Mouse (Mus musculus) heart, embryonic 14.5 days (tissue): ENCODE measurements around the gene Ugt1a9. TPM values are rescaled to one million over a fixed set of nuclear protein-coding genes. Genes with fewer than 3 reads are reported as not detected.
"Not testable (repeated sequence)": the region's sequence is repeated elsewhere in the genome, so short reads cannot be mapped to it uniquely, and the experiment has no call there.

Experiments
- ATAC-seq: fragments of 200-750 bp; cut with Nextera tagmentation; 2 replicates; pipeline ENCODE4 v1.8.0; 2017; ENCODE audit warnings: low read depth, moderate TSS enrichment; ENCODE audit not compliant: insufficient number of reproducible peaks, insufficient read depth, low FRiP score
- H3K27ac ChIP-seq, 2 experiments: fragments of 200-500 bp in 1 of 2; fragments of 300-500 bp in 1 of 2; sonication (generic) in 1 of 2; replicated peaks in 1 of 2; 2 replicates each; pipeline ENCODE4 v1.5.1; 2012 to 2014; ENCODE audit warnings: low read depth in 2 of 2, low read length in 2 of 2, control low read depth in 1 of 2, mild to moderate bottlenecking in 1 of 2, mixed read lengths in 1 of 2; ENCODE audit not compliant: control insufficient read depth in 1 of 2, insufficient read depth in 1 of 2
- H3K27me3 ChIP-seq: fragments of 300-500 bp; sonication (generic); 2 replicates; pipeline ENCODE4 v1.6.1; 2014; ENCODE audit warnings: mild to moderate bottlenecking, low read length, control low read depth; ENCODE audit not compliant: control insufficient read depth, insufficient read depth
- H3K36me3 ChIP-seq: fragments of 300-500 bp; sonication (generic); 2 replicates; pipeline ENCODE4 v1.6.1; 2014; ENCODE audit warnings: mild to moderate bottlenecking, control low read depth, low read length, mixed read lengths; ENCODE audit not compliant: control insufficient read depth, insufficient read depth
- H3K4me1 ChIP-seq, 2 experiments: fragments of 200-500 bp in 1 of 2; fragments of 300-500 bp in 1 of 2; sonication (generic) in 1 of 2; 2 replicates each; pipeline ENCODE4 v1.6.1; 2012 to 2014; ENCODE audit warnings: low read length in 2 of 2, control low read depth in 1 of 2, mixed read lengths in 1 of 2; ENCODE audit not compliant: control insufficient read depth in 2 of 2, insufficient read depth in 2 of 2
- H3K4me2 ChIP-seq: fragments of 300-500 bp; sonication (generic); 2 replicates; pipeline ENCODE4 v1.6.1; 2014; ENCODE audit warnings: mild to moderate bottlenecking, low read length
- H3K4me3 ChIP-seq, 2 experiments: fragments of 200-500 bp in 1 of 2; fragments of 300-500 bp in 1 of 2; sonication (generic) in 1 of 2; 2 replicates each; pipeline ENCODE4 v1.5.1; 2012 to 2014; ENCODE audit warnings: low read length in 2 of 2, mild to moderate bottlenecking in 2 of 2, control low read depth in 1 of 2, low read depth in 1 of 2, moderate library complexity in 1 of 2; ENCODE audit not compliant: control insufficient read depth in 1 of 2, insufficient read depth in 1 of 2
- H3K9ac ChIP-seq: fragments of 300-500 bp; sonication (generic); 2 replicates; pipeline ENCODE4 v1.6.1; 2014; ENCODE audit warnings: mild to moderate bottlenecking, low read length
- H3K9me3 ChIP-seq: fragments of 300-500 bp; sonication (generic); 2 replicates; pipeline ENCODE4 v1.6.1; 2016; ENCODE audit warnings: low read length, control low read depth; ENCODE audit not compliant: control insufficient read depth
- WGBS: fragments of 180-500 bp; shearing (Covaris S2); extraction: QIAGEN DNeasy Blood & Tissue Kit; methylation state at CpG from one replicate; pipeline ENCODE4 v1.1.7; 2014; 5-methylcytosine and 5-hydroxymethylcytosine counted together
- polyA plus RNA-seq: library from polyadenylated mRNA; unstranded; fragments of >200 nt; fragmentation: Nextera tagmentation; extraction: Ambion mirVana; gene quantifications from 2 replicates; pipeline ENCODE4 v1.2.1, GENCODE M21; 2014

The Ugt1a9 gene
- polyA plus RNA-seq, 1 experiment from 2014 or later, result not detected

DNA sequence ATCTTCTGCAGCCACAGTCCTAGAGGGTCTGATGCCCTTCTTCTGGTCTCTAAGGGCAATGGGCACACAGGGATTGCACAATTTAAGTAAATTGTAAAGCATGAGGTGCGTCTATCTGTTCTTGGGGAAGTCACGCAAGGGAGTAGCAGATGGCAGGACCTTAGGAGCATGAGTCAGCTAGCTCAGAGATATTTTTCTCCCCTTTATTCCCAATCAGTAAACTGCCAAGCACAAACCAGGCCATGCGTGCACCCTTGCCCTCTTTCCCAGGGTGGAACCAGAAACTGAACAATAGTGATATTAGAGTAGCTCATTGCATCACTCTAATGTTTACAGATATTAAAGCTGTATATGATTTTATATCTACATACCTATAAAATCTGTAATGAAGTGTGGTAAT lies 27.9 kb downstream of the Ugt1a9 start:
- H3K9me3 ChIP-seq, H3K36me3 ChIP-seq, H3K27me3 ChIP-seq, H3K4me1 ChIP-seq, H3K4me2 ChIP-seq, H3K9ac ChIP-seq, H3K27ac ChIP-seq, H3K4me3 ChIP-seq, ATAC-seq: not testable (repeated sequence)
- WGBS, result 82% methylated on average over 3 of the region's 3 CpGs

DNA sequence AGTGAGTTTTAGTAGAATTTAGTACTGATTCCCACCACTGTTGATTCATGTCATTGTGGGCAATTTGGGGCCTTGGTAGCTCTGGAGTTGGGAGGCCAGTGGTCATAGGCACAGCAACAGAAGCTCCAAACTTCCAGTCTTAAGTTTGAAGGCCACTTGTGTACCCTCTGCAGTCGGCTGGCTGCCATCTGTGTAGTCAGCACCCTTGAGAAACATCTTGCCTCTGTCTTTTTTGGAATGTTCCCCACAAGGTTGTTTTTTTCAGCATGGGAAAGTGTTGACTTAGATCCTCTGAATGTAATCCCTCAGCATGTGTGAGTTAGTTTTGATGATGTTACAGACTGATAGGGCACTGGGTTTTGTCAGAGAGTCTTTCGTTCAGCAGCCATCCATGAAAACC lies 29.1 kb downstream of the Ugt1a9 start:
- not testable (repeated sequence) for H3K27me3 ChIP-seq, H3K4me1 ChIP-seq, H3K36me3 ChIP-seq, H3K9me3 ChIP-seq, H3K4me2 ChIP-seq, H3K4me3 ChIP-seq, ATAC-seq, H3K27ac ChIP-seq, H3K9ac ChIP-seq
- 76% methylated on average over 2 of the region's 2 CpGs for WGBS

DNA sequence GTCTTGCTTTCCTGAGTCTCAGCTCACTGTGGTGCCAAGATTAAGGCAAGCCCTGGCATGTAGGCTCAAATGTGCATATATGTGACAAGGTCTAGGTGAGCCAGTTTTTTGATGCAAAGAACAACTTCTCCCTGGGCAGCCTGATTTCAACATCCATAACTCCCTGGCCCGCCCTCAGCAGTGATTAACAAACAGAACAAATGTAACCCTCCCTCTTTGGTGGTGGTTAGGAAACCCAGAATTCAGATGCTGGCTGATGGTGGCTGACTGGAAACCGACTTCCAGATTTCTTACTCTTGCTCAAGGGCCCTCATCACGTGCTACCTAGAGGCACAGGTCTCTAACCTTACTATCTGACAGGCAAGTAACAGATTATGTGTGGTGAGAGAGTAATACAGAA lies 32.4 kb downstream of the Ugt1a9 start, which contains the start of gene Ugt1a6b:
Gene Ugt1a6b, plus strand, starts transcription at position 234 of the 400 bp plus-strand sequence.
- 49% methylated on average over 2 of the region's 3 CpGs for WGBS
- not testable (repeated sequence) for H3K4me2 ChIP-seq, H3K27ac ChIP-seq, H3K27me3 ChIP-seq, H3K9me3 ChIP-seq, ATAC-seq, H3K4me1 ChIP-seq, H3K9ac ChIP-seq, H3K4me3 ChIP-seq, H3K36me3 ChIP-seq

DNA sequence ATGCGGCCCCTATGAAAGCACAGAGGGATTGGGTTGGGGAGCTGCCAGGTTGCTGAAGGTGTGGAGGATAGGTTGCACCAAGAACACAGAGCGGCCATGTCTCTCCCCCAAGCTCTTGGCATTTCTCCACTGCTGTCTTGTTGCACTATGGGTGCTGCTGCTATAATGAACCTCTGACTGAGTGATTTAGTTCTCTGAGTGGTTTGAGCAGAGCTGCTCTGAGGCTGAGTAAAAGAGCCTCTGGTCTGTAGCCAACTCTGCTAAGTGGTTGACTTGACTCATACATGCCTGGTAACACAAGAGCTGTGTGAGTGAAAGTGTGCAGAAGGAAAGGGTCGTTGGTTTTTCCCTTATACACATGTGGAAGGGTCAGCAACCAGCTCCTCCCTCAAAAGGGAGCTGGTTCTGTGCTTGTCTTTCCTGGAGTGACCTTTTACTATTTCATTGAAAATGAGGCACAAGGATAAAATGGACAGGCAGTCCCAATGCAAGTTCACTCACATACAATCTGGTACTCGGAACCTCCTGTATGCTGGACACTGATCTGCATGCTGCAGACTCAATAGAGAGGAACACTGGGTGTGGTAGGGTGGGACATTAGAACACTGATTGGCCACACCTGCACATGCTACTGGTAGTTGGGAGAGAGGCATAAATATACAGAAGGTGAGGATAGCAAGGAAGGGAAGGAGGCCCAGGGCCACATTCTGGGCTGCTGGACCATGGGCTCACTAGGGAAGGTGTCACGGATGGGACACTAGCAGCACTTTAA lies 33.3 kb downstream of the Ugt1a9 start:
- not testable (repeated sequence) for ATAC-seq

DNA sequence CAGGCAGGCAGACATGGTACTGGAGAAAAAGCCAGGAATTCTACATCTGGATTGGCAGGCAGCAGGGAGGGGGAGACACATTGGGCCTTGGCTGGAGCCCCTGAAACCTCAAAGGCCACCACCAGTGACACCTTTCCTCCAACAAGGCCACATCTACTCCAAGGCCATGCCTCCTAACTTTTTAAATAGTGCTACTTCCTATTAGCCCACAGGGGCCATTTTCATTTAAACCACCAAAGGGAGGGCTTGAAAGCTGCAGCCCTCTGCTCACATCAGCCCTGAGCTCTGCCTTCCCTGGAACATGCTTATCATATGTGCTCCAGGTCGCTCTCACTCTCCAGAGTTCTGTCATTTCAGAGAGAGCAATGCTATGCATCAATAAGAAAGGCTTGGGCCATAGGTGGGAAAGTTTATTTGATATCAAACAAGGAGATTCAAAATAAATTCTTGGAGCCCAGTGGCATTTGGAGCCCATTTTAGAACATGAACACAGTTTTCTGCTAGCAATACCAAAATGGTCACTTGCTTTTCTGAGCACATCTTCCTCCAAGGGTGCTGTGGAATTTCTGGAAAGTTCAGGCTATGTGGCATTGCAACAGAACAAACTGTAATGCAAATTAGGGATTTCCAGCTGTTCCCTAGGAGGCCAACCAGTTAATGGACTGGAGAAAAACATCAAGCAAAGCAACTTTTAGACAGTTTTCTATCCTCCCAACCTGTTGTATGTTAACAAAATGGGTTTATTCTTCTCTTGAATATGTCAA lies 34.2 kb downstream of the Ugt1a9 start:
- WGBS, result 61% methylated on average over 1 of the region's 1 CpGs
- Histone ChIP-seq H3K4me3 (no peak overlapping the region), H3K27ac (no peak overlapping the region), H3K9ac (no peak overlapping the region), H3K36me3 (no peaks in the 10 kb centered on the region), H3K9me3 (no peaks in the 10 kb centered on the region), H3K4me1 (no peaks in the 10 kb centered on the region), H3K27me3 (no peaks in the 10 kb centered on the region), H3K4me2 (no peak overlapping the region)
- ATAC-seq, result no peak

More for the DNA sequence above, 33.3 kb downstream of the Ugt1a9 start:
- H3K9ac ChIP-seq, H3K36me3 ChIP-seq, H3K9me3 ChIP-seq, H3K4me2 ChIP-seq, H3K27me3 ChIP-seq, H3K27ac ChIP-seq, H3K4me3 ChIP-seq, H3K4me1 ChIP-seq: not testable (repeated sequence)
- 74% methylated on average over 4 of the region's 5 CpGs for WGBS

DNA sequence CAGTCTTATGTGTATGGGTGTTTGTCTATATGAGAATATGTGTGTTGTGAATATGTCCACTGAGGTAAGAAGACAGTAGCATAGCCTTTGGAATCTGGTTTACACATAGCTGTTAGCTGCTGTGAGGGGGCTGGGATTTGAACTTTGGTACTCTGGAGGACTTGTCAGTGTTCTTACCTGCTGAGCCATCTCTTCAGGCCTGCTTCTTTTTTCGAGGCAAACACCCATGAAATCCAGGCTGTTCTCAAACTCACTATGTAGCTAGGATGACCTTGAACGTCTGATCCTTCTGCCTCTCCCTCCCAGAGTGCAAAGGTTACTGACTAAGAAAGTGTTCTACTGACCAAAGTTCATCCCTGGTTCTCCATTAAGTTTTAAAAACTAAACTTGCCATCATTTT lies 35.1 kb downstream of the Ugt1a9 start:
- no peaks in the 10 kb centered on the region for H3K9me3 ChIP-seq
- no peaks in the 10 kb centered on the region for H3K36me3 ChIP-seq
- no peak overlapping the region for H3K27ac ChIP-seq
- no peaks in the 10 kb centered on the region for H3K27me3 ChIP-seq
- WGBS, result 57% methylated on average over 2 of the region's 2 CpGs
- no peak overlapping the region for H3K4me2 ChIP-seq
- no peaks in the 10 kb centered on the region for H3K4me1 ChIP-seq
- no peak overlapping the region for H3K4me3 ChIP-seq
- no peak for ATAC-seq
- H3K9ac ChIP-seq, result no peak overlapping the region

DNA sequence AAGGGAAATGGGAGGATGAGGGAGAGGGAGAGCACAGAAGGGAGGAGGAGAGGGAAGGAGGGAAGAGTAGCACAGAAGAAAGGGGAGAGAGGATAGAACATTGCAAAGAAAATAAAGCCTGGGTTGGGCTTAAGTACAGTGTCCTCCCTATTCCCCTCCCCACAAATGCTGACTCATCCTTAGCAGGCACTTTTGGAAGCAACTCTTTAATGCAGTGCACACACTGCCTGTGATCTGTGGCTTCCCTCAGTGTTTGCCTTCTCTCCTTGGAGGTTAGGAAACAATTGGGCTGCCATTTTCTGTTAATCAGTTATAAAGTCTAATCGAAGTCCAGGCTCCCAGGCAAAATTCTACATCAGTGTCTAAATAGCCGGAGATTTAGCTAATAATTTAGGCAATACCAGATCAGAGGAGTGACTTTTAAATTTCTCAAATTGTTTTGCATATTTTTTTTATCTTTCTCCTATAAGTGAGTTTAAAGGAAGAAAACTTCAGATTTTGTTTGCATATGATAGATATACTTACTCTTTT lies 38.5 kb downstream of the Ugt1a9 start:
- H3K36me3 ChIP-seq, H3K9me3 ChIP-seq, H3K9ac ChIP-seq, H3K4me1 ChIP-seq, H3K27ac ChIP-seq, H3K4me3 ChIP-seq, ATAC-seq, H3K27me3 ChIP-seq, H3K4me2 ChIP-seq: not testable (repeated sequence)
- 75% methylated on average over 2 of the region's 2 CpGs for WGBS
